Mouse (Mus musculus) liver, postnatal 0 days (tissue): ENCODE results near the gene Nrn1l.

Experiments used
- CTCF ChIP-seq: sonication (generic); IDR thresholded peaks from 2 replicates; pipeline ENCODE4 v1.5.1; 2016; ENCODE audit warnings: antibody characterized with exemption, low read depth
- EP300 ChIP-seq: IDR thresholded peaks from 2 replicates; pipeline ENCODE4 v1.6.1; 2016; ENCODE audit warnings: antibody characterized with exemption, low read depth, mild to moderate bottlenecking

GRCm38 (mm10) chr8:105892432-105892831, 935 bp upstream of the Nrn1l start:
- TF ChIP-seq CTCF (peak; percentile 67), EP300 (no peak)
